ENCODE assay signal across 8 mouse cellular contexts in the genomic region with DNA sequence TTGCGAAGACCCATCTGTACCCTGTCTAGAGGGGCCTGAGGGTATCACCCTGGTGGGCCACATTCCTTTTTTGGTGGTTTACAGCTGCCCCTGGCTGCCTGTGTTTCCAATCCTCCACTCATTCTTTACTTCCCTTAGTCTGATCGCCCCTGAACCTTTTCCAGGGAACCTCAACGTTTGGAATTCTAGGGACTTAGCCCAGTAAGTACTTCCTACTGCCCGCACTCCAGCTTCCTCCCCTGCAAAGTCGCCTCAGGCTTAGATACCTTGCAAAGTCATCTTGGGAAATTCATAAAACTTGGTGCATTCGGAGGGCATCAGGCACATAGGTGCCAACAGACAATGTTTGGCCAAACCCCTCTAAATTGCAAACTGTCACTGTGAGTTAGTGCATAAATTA. TPM values are rescaled to one million over a fixed set of nuclear protein-coding genes. Genes with fewer than 3 reads are reported as not detected.
A peak's percentile ranks its signal among the peaks of the same experiment; 100 is the strongest.
DNase-seq lines count a peak whose midpoint lies in the region; ATAC-seq and TF ChIP-seq lines count a peak whose summit lies in the region.

No protein-coding gene starts in this region.

- peak overlapping the region; percentile 76 for H3K9ac ChIP-seq in kidney, embryonic 14.5 days (ENCODE audit: low read depth, low read length)
- H3K9ac ChIP-seq in intestine, embryonic 15.5 days = peak overlapping the region; percentile 74
- peak overlapping the region; percentile 81 for H3K9ac ChIP-seq in midbrain, postnatal 0 days (replicated peaks; ENCODE audit: low read length, poor library complexity, severe bottlenecking)

- WGBS in kidney, embryonic 14.5 days = 24% methylated on average over 6 of the region's 6 CpGs
- WGBS in embryonic facial prominence, embryonic 10.5 days = 30% methylated on average over 6 of the region's 6 CpGs
- WGBS in intestine, embryonic 15.5 days = 28% methylated on average over 6 of the region's 6 CpGs
- WGBS in midbrain, postnatal 0 days = 30% methylated on average over 6 of the region's 6 CpGs

- H3K4me2 ChIP-seq in kidney, embryonic 14.5 days (replicated peaks; ENCODE audit: low read depth, low read length) = peak overlapping the region; percentile 85
- H3K4me2 ChIP-seq in intestine, embryonic 15.5 days (replicated peaks) = peak overlapping the region; percentile 81
- peak overlapping the region; percentile 79 for H3K4me2 ChIP-seq in midbrain, postnatal 0 days (ENCODE audit: low read depth, low read length, poor library complexity, severe bottlenecking)

- H3K9me3 ChIP-seq in kidney, embryonic 14.5 days (ENCODE audit: control insufficient read depth, low read length) = no peaks in the 10 kb centered on the region
- H3K9me3 ChIP-seq in embryonic facial prominence, embryonic 10.5 days = no peaks in the 10 kb centered on the region
- no peaks in the 10 kb centered on the region for H3K9me3 ChIP-seq in intestine, embryonic 15.5 days
- no peaks in the 10 kb centered on the region for H3K9me3 ChIP-seq in midbrain, postnatal 0 days (ENCODE audit: low read length)

- peak overlapping the region; percentile 95; the same call in 1 of the 2 replicates for H3K27ac ChIP-seq in kidney, embryonic 14.5 days (ENCODE audit: low read depth, low read length)
- peak overlapping the region; percentile 97 for H3K27ac ChIP-seq in embryonic facial prominence, embryonic 10.5 days (replicated peaks)
- peak overlapping the region; percentile 95 for H3K27ac ChIP-seq in intestine, embryonic 15.5 days
- peak overlapping the region; percentile 89 for H3K27ac ChIP-seq in midbrain, postnatal 0 days (ENCODE audit: low read depth, low read length)

- H3K27me3 ChIP-seq in kidney, embryonic 14.5 days (ENCODE audit: control insufficient read depth, insufficient read depth, low read length) = no peaks in the 10 kb centered on the region
- H3K27me3 ChIP-seq in embryonic facial prominence, embryonic 10.5 days (replicated peaks; ENCODE audit: low read depth, poor library complexity, severe bottlenecking) = no peaks in the 10 kb centered on the region
- H3K27me3 ChIP-seq in intestine, embryonic 15.5 days (replicated peaks) = no peaks in the 10 kb centered on the region
- no peaks in the 10 kb centered on the region for H3K27me3 ChIP-seq in midbrain, postnatal 0 days (ENCODE audit: insufficient read depth, low read length)

- no peak for TF ChIP-seq CTCF in midbrain, postnatal 0 days (IDR thresholded peaks at IDR 0.05)

- no peak for DNase-seq in kidney, adult 8-10 months
- no peak for DNase-seq in embryonic facial prominence, embryonic 10.5 days (ENCODE audit: low spot score)
- no peak for DNase-seq in midbrain, postnatal 0 days (ENCODE audit: low spot score)
- DNase-seq in thymus, postnatal 14 days = no peak
- DNase-seq in urinary bladder, postnatal 10 days (ENCODE audit: low spot score) = no peak
- no peak for DNase-seq in thymus, postnatal 10 days (ENCODE audit: low spot score in 2 of 2)

- 0 out of 2 replicates have a peak, but pooled peaks cover 3% of the 10 kb centered on the region for H3K36me3 ChIP-seq in kidney, embryonic 14.5 days (ENCODE audit: control insufficient read depth, insufficient read depth, low read length)
- H3K36me3 ChIP-seq in embryonic facial prominence, embryonic 10.5 days (replicated peaks) = peaks cover 20% of the 10 kb centered on the region
- no peaks in the 10 kb centered on the region for H3K36me3 ChIP-seq in intestine, embryonic 15.5 days
- H3K36me3 ChIP-seq in midbrain, postnatal 0 days (ENCODE audit: insufficient read depth, low read length) = 0 out of 2 replicates have a peak, but pooled peaks cover 3% of the 10 kb centered on the region

- ATAC-seq in kidney, embryonic 14.5 days (ENCODE audit: low FRiP score, low TSS enrichment) = no peak
- ATAC-seq in intestine, embryonic 15.5 days = no peak
- ATAC-seq in midbrain, postnatal 0 days (ENCODE audit: low FRiP score) = no peak

- H3K4me3 ChIP-seq in kidney, embryonic 14.5 days (ENCODE audit: low read length) = peak overlapping the region; percentile 76
- peak overlapping the region; percentile 79 for H3K4me3 ChIP-seq in embryonic facial prominence, embryonic 10.5 days
- peak overlapping the region; percentile 66 for H3K4me3 ChIP-seq in intestine, embryonic 15.5 days (replicated peaks)
- peak overlapping the region; percentile 77 for H3K4me3 ChIP-seq in midbrain, postnatal 0 days (ENCODE audit: low read depth, low read length)

- peaks cover 46% of the 10 kb centered on the region for H3K4me1 ChIP-seq in kidney, embryonic 14.5 days (ENCODE audit: control insufficient read depth, insufficient read depth, low read length)
- H3K4me1 ChIP-seq in embryonic facial prominence, embryonic 10.5 days = peaks cover 68% of the 10 kb centered on the region
- peaks cover 28% of the 10 kb centered on the region for H3K4me1 ChIP-seq in intestine, embryonic 15.5 days (replicated peaks)
- H3K4me1 ChIP-seq in midbrain, postnatal 0 days (ENCODE audit: insufficient read depth, low read length) = peaks cover 26% of the 10 kb centered on the region

RNA-seq across cellular contexts. Expression of a gene that starts 12.6 kb away (rescaled TPM):
- polyA plus RNA-seq in kidney, embryonic 14.5 days (2014; fragmentation: Nextera tagmentation; extraction: Ambion mirVana) = 13.0 and 19.9 TPM in 2 replicates
- polyA plus RNA-seq in embryonic facial prominence, embryonic 10.5 days (2016; fragmentation: Nextera tagmentation; extraction: Ambion mirVana) = 11.4 and 11.9 TPM in 2 replicates
- polyA plus RNA-seq in intestine, embryonic 15.5 days (2015; fragmentation: Nextera tagmentation; extraction: Ambion mirVana) = 16.8 and 16.9 TPM in 2 replicates
- total RNA-seq in midbrain, postnatal 0 days (2014; rRNA removed) = 40.3 and 43.7 TPM in 2 replicates
- 26.3 and 29.2 TPM in 2 replicates for polyA plus RNA-seq in midbrain, postnatal 0 days (2015; fragmentation: Nextera tagmentation; extraction: Ambion mirVana)

RNA-seq across cellular contexts. Expression of a gene that starts 33.3 kb away (rescaled TPM):
- polyA plus RNA-seq in kidney, embryonic 14.5 days (2014; fragmentation: Nextera tagmentation; extraction: Ambion mirVana) = 100 and 139 TPM in 2 replicates
- polyA plus RNA-seq in embryonic facial prominence, embryonic 10.5 days (2016; fragmentation: Nextera tagmentation; extraction: Ambion mirVana) = 67.4 and 70.8 TPM in 2 replicates
- polyA plus RNA-seq in intestine, embryonic 15.5 days (2015; fragmentation: Nextera tagmentation; extraction: Ambion mirVana) = 199 and 237 TPM in 2 replicates
- 15.2 and 22.3 TPM in 2 replicates for total RNA-seq in midbrain, postnatal 0 days (2014; rRNA removed)
- 30.6 and 33.7 TPM in 2 replicates for polyA plus RNA-seq in midbrain, postnatal 0 days (2015; fragmentation: Nextera tagmentation; extraction: Ambion mirVana)

RNA-seq across cellular contexts. Expression of a gene that starts 33.4 kb away (rescaled TPM):
- 3.3 and 5.3 TPM in 2 replicates for polyA plus RNA-seq in kidney, embryonic 14.5 days (2014; fragmentation: Nextera tagmentation; extraction: Ambion mirVana)
- 6.6 and 6.7 TPM in 2 replicates for polyA plus RNA-seq in embryonic facial prominence, embryonic 10.5 days (2016; fragmentation: Nextera tagmentation; extraction: Ambion mirVana)
- polyA plus RNA-seq in intestine, embryonic 15.5 days (2015; fragmentation: Nextera tagmentation; extraction: Ambion mirVana) = 6.5 and 6.6 TPM in 2 replicates
- total RNA-seq in midbrain, postnatal 0 days (2014; rRNA removed) = 5.9 and 7.4 TPM in 2 replicates
- 2.5 and 2.8 TPM in 2 replicates for polyA plus RNA-seq in midbrain, postnatal 0 days (2015; fragmentation: Nextera tagmentation; extraction: Ambion mirVana)

RNA-seq across cellular contexts. Expression of a gene that starts 46.9 kb away (rescaled TPM):
- 0.47 and 1.7 TPM in 2 replicates for polyA plus RNA-seq in kidney, embryonic 14.5 days (2014; fragmentation: Nextera tagmentation; extraction: Ambion mirVana)
- polyA plus RNA-seq in embryonic facial prominence, embryonic 10.5 days (2016; fragmentation: Nextera tagmentation; extraction: Ambion mirVana) = 0.57 and 0.89 TPM in 2 replicates
- polyA plus RNA-seq in intestine, embryonic 15.5 days (2015; fragmentation: Nextera tagmentation; extraction: Ambion mirVana) = 0.96 and 1.3 TPM in 2 replicates
- total RNA-seq in midbrain, postnatal 0 days (2014; rRNA removed) = 1.2 and 1.6 TPM in 2 replicates
- 2.4 and 3.2 TPM in 2 replicates for polyA plus RNA-seq in midbrain, postnatal 0 days (2015; fragmentation: Nextera tagmentation; extraction: Ambion mirVana)
